Mouse (Mus musculus): ENCODE measurements at regions not wholly inside any gene's neighbourhood (a gene's known extent, or its start where the extent isn't known, plus 50 kb on each side); places are given as distances from the start of the nearest gene placed in this dataset.

- DNase-seq (ENCODE audit: low spot score in 2 of 2) = no peak
These were observed 53.1 kb upstream of the Nabp1 start for GRCm38 (mm10) chr1:51531360-51531759.

GRCm38 (mm10) chr1:51530191-51530926 is 52.1 kb upstream of the Nabp1 start:
- DNase-seq (ENCODE audit: low spot score in 2 of 2) = no peak

GRCm38 (mm10) chr1:51529653-51530052 is 51.4 kb upstream of the Nabp1 start:
- peak in 1 of 2 experiments; percentile 21 for DNase-seq (ENCODE audit: low spot score in 2 of 2)

- no peak for DNase-seq (ENCODE audit: low spot score in 2 of 2)
These were observed 50.4 kb upstream of the Nabp1 start for GRCm38 (mm10) chr1:51528671-51529070.
